Mouse (Mus musculus): ENCODE data around the gene Tsc2.

DNA sequence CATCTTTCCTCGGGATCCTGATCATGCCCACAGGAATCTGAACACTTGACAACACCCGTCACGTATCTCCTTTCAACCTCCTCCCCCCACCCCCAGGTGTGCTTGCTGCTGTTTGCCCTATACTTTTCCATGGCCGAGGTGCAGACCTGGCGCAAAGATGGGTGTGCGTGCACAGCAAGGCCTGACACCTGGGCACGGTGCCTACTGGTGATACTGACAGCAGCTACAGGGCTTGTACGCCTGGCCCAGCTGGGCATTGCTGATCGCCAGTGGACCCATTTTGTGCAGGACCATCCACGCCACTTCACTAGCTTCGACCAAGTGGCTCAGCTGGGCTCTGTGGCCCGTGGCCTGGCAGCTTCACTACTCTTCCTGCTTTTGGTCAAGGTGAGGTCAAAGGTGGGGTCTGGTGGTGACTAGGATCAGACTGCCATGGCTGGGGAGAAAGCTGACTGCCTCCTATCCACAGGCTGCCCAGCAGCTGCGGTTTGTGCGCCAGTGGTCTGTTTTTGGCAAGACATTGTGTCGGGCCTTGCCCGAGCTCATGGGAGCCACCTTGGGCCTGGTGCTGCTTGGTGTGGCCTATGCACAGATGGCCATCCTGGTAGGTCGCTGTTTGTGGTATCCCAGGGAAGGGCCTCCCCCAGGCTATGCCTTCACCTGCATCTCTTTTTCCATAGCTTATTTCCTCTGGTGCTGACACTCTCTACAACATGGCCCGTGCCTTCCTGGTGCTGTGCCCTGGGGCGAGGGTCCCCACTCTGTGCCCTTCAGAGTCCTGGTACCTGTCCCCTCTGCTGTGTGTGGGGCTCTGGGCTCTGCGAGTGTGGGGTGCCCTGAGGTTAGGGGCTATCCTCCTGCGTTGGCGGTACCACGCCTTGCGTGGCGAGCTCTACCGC lies 38.2 kb downstream of the Tsc2 start:
- TF ChIP-seq EP300 (IDR thresholded peaks at IDR 0.05; ENCODE audit: low read depth) (no peak), CTCF (IDR thresholded peaks at IDR 0.05; ENCODE audit: low read depth) (no peak)
